Mouse (Mus musculus): ENCODE measurements at regions not wholly inside any gene's neighbourhood (a gene's known extent, or its start where the extent isn't known, plus 50 kb on each side); places are given as distances from the start of the nearest gene placed in this dataset.
"Not testable (repeated sequence)": the region's sequence is repeated elsewhere in the genome, so short reads cannot be mapped to it uniquely, and the experiment has no call there.

- DNase-seq (ENCODE audit: low spot score in 2 of 2) = no peak
These were observed 1363.1 kb upstream of the Got2 start for GRCm38 (mm10) chr8:97251458-97251865.

- no peak for DNase-seq (ENCODE audit: low spot score in 2 of 2)
These were observed 1346.3 kb upstream of the Got2 start for GRCm38 (mm10) chr8:97234551-97235107.

GRCm38 (mm10) chr8:97232619-97233376, 1344.5 kb upstream of the Got2 start:
- no peak for DNase-seq (ENCODE audit: low spot score in 2 of 2)

GRCm38 (mm10) chr8:97231652-97232051, 1343.3 kb upstream of the Got2 start:
- no peak for DNase-seq (ENCODE audit: low spot score in 2 of 2)

GRCm38 (mm10) chr8:97191806-97192205, 1303.5 kb upstream of the Got2 start:
- DNase-seq (ENCODE audit: low spot score in 2 of 2) = no peak

- DNase-seq (ENCODE audit: low spot score in 2 of 2) = not testable (repeated sequence)
These were observed 1295.5 kb upstream of the Got2 start for GRCm38 (mm10) chr8:97183831-97184230.

- not testable (repeated sequence) for DNase-seq (ENCODE audit: low spot score in 2 of 2)
These were observed 1294.1 kb upstream of the Got2 start for GRCm38 (mm10) chr8:97182456-97182855.

Small RNA genes lying in the stretch of these regions (microRNA-seq; reads per million reads assigned to microRNA genes)
- gene Gm26399 = 0 reads per million in 2 experiments
